Mouse (Mus musculus) heart, embryonic 12.5 days (tissue): ENCODE data around the gene Tm2d1. TPM values are rescaled to one million over a fixed set of nuclear protein-coding genes. Genes with fewer than 3 reads are reported as not detected.
A peak's percentile ranks its signal among the peaks of the same experiment; 100 is the strongest.
"Not testable (repeated sequence)": the region's sequence is repeated elsewhere in the genome, so short reads cannot be mapped to it uniquely, and the experiment has no call there.

Experiments used
- ATAC-seq: fragments of 200-750 bp; cut with Nextera tagmentation; 2 replicates; pipeline ENCODE4 v1.8.0; 2017; ENCODE audit warnings: moderate TSS enrichment, moderate library complexity; ENCODE audit not compliant: insufficient number of reproducible peaks, low FRiP score
- H3K27ac ChIP-seq: fragments of 300-500 bp; sonication (generic); 2 replicates; pipeline ENCODE4 v1.5.1; 2016; ENCODE audit warnings: mild to moderate bottlenecking, moderate library complexity; ENCODE audit not compliant: poor library complexity, severe bottlenecking
- H3K27me3 ChIP-seq: fragments of 300-500 bp; sonication (generic); replicated peaks from 2 replicates; pipeline ENCODE4 v1.6.1; 2016; ENCODE audit warnings: mild to moderate bottlenecking, moderate library complexity
- H3K36me3 ChIP-seq: fragments of 300-500 bp; sonication (generic); 2 replicates; pipeline ENCODE4 v1.6.1; 2016; ENCODE audit warnings: mild to moderate bottlenecking, moderate library complexity
- H3K4me1 ChIP-seq: fragments of 300-500 bp; sonication (generic); replicated peaks from 2 replicates; pipeline ENCODE4 v1.6.1; 2016; ENCODE audit warnings: mild to moderate bottlenecking
- H3K4me2 ChIP-seq: fragments of 300-500 bp; sonication (generic); 2 replicates; pipeline ENCODE4 v1.6.1; 2016; ENCODE audit warnings: mild to moderate bottlenecking, moderate library complexity
- H3K4me3 ChIP-seq: fragments of 300-500 bp; sonication (generic); 2 replicates; pipeline ENCODE4 v1.5.1; 2016; ENCODE audit warnings: mild to moderate bottlenecking
- H3K9ac ChIP-seq: fragments of 300-500 bp; sonication (generic); 2 replicates; pipeline ENCODE4 v1.6.1; 2016; ENCODE audit warnings: mild to moderate bottlenecking, moderate library complexity
- H3K9me3 ChIP-seq: fragments of 300-500 bp; sonication (generic); replicated peaks from 2 replicates; pipeline ENCODE4 v1.6.1; 2016; ENCODE audit warnings: mild to moderate bottlenecking, moderate library complexity
- WGBS: fragments of 180-500 bp; shearing (Covaris S2); methylation state at CpG from one replicate; pipeline ENCODE4 v1.1.7; 2016; 5-methylcytosine and 5-hydroxymethylcytosine counted together
- polyA plus RNA-seq: library from polyadenylated mRNA; unstranded; fragments of >200 nt; fragmentation: Nextera tagmentation; extraction: Ambion mirVana; gene quantifications from 2 replicates; pipeline ENCODE4 v1.2.1, GENCODE M21; 2016

Tm2d1 gene
- 98.5 and 107 TPM in 2 replicates for polyA plus RNA-seq

DNA sequence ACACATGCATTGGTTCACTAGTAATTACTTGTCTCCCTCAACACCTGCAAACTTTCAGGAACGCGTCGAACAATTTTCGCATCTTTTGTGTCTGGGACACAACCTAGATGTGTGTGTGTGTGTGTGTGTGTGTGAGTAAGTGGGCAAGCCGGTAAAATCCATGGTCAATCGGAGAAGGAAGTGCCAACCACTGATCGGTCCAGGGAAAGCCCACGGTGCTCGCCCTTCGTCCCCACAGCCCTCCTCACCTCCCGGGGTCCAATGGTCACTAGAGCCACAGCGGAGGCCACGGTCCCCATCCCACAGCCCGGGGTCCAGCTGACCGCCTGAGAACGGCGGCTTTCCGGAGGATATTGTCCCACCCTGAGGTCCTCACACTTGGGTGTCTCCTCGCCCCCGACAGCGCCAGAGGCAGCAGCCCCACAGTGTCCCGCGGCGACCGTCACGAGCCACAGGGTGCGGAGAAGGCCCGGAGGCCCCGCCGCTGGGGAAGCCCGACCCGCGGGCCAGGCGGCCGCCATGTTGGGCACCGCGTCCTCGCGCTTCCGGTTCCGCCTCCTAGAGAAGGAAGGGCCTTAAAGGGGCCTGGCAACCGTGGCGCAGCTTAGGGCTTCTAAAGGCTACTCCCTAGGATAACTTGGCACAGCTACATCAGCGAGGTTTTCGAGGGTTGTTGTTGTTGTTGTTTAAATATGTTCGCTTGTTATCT lies at the start of gene Tm2d1:
Gene Tm2d1, minus strand, starts transcription at position 591 of the 709 bp plus-strand sequence.
- peak within 1 kb of the TSS; percentile 68 for H3K4me2 ChIP-seq
- peak within 1 kb of the TSS; percentile 91 for H3K4me3 ChIP-seq
- ATAC-seq: peak; percentile 90
- H3K4me1 ChIP-seq: peaks cover 7% of the 10 kb centered on the region
- peak within 1 kb of the TSS; percentile 97 for H3K9ac ChIP-seq
- peaks cover 13% of the 10 kb centered on the region for H3K36me3 ChIP-seq
- peak within 1 kb of the TSS; percentile 81 for H3K27ac ChIP-seq
- no peaks in the 10 kb centered on the region for H3K9me3 ChIP-seq
- no peaks in the 10 kb centered on the region for H3K27me3 ChIP-seq
- under 1% methylated on average over 46 of the region's 46 CpGs for WGBS

DNA sequence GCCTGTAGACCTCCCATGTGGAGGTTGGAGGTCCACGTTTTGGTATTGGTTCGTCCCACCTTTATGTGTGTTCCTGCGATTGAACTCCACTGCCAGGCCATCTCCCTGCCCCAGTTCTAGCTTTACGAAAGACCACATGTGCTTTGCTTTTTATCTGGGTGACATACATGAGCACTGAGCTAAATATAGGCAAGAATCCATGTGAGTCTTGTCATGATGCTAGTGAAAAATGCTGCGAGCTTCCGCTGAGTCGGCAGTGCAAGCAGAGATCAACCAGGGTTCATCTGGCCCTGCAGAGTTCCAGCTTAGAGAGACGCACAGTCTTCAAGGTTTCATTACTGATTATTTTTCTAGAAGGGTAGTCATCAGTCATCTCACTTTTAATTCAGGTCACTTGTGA lies 45.3 kb upstream of the Tm2d1 start:
- H3K4me3 ChIP-seq: no peak overlapping the region
- H3K27me3 ChIP-seq: no peaks in the 10 kb centered on the region
- H3K4me2 ChIP-seq: no peak overlapping the region
- 48% methylated on average over 8 of the region's 8 CpGs for WGBS
- H3K36me3 ChIP-seq: peaks cover 20% of the 10 kb centered on the region; the same call in 1 of the 2 replicates
- H3K9ac ChIP-seq: no peak overlapping the region
- H3K9me3 ChIP-seq: no peaks in the 10 kb centered on the region
- no peak overlapping the region for H3K27ac ChIP-seq
- no peaks in the 10 kb centered on the region; the same call in none of the 2 replicates for H3K4me1 ChIP-seq
- ATAC-seq: no peak

DNA sequence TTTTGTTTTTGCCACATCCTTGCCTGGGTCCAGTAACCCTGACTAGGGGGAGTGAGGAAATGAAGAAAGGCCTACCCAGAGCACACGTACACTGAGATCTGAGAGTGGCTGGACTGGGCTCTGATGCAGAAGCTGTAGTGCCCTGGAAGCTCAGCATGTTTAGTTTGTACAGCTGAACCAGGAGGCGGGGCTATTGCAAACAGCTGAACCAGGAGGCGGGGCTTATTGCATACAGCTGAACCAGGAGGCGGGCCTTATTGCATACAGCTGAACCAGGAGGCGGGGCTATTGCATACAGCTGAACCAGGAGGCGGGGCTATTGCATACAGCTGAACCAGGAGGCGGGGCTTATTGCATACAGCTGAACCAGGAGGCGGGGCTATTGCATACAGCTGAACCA lies 32.0 kb upstream of the Tm2d1 start:
- not testable (repeated sequence) for H3K27ac ChIP-seq, H3K9ac ChIP-seq, ATAC-seq, H3K4me2 ChIP-seq, H3K27me3 ChIP-seq, H3K9me3 ChIP-seq, H3K4me3 ChIP-seq, H3K4me1 ChIP-seq
- H3K36me3 ChIP-seq: peaks cover 39% of the 10 kb centered on the region
- WGBS: 87% methylated on average over 8 of the region's 8 CpGs

DNA sequence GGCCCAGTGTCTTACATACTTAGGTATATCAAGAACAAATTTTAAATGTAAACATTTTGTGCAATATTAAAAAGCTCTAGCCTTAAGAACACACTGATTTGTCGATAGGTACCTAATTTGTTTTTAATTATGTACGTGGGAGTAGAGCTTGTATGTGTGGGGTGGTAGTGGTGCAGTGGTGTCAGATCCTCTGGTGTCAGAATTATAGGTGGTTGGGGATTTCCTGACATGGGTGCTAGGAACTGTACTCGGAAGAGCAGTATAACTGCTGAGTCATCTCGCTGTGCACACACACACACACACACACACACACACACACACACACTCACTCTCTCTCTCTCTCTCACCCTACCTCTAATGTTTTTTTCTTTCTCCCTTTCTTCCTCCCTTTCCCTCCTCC lies 25.3 kb upstream of the Tm2d1 start:
- peaks cover 26% of the 10 kb centered on the region for H3K36me3 ChIP-seq
- no peak overlapping the region for H3K27ac ChIP-seq
- no peaks in the 10 kb centered on the region for H3K27me3 ChIP-seq
- 85% methylated on average over 4 of the region's 4 CpGs for WGBS
- no peak overlapping the region for H3K9ac ChIP-seq
- no peak for ATAC-seq
- H3K4me1 ChIP-seq: peaks cover 7% of the 10 kb centered on the region; the same call in 1 of the 2 replicates
- H3K9me3 ChIP-seq: no peaks in the 10 kb centered on the region
- H3K4me3 ChIP-seq: no peak overlapping the region
- no peak overlapping the region for H3K4me2 ChIP-seq

DNA sequence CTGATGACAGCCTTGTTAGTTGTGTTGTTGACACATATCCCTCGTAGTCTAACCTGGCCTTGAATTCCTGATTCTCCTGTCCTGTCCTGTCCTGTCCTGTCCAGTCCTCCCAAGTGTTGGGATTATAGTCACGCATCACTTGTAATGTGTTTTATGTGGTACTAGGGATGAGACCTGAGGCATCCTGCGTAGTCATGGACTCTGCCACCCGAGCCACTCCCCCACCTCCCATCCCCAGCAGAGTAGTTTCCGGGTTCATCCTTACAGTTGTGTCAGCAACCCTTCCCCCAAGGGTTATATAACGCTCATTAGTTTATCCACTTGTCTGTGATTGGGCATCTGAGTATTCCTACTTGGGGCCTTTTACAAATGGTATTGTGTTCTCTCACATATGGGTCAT lies 21.3 kb upstream of the Tm2d1 start:
- Histone ChIP-seq H3K27ac (no peak overlapping the region), H3K9ac (no peak overlapping the region), H3K9me3 (no peaks in the 10 kb centered on the region), H3K4me2 (no peak overlapping the region), H3K4me3 (no peak overlapping the region), H3K27me3 (no peaks in the 10 kb centered on the region), H3K4me1 (peaks cover 16% of the 10 kb centered on the region), H3K36me3 (peaks cover 5% of the 10 kb centered on the region; the same call in 1 of the 2 replicates)
- WGBS: 82% methylated on average over 6 of the region's 6 CpGs
- ATAC-seq: no peak

DNA sequence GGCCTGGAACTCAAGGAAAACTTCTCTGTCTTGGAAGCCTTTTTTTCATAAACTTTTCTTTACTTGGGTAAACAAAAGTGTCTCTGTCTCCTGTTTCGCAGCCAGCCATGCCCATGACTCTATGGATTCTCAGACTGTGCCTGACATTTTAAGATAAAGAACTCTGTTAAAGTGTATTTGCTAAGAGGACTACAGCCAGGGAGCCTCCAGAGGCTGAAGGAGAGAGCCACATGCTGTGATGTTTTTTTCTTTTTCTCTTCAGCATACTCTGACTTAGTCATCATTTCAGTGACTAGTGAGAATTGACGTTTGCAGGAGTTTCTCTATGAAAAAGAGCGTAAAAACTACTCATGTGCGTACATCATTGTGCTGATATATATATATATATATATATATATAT lies 20.4 kb upstream of the Tm2d1 start:
- Histone ChIP-seq H3K36me3 (peaks cover 5% of the 10 kb centered on the region; the same call in 1 of the 2 replicates), H3K9ac (no peak overlapping the region), H3K9me3 (no peaks in the 10 kb centered on the region), H3K27ac (no peak overlapping the region), H3K4me1 (peaks cover 16% of the 10 kb centered on the region), H3K4me2 (no peak overlapping the region), H3K4me3 (no peak overlapping the region), H3K27me3 (no peaks in the 10 kb centered on the region)
- WGBS: 63% methylated on average over 4 of the region's 4 CpGs
- no peak for ATAC-seq

DNA sequence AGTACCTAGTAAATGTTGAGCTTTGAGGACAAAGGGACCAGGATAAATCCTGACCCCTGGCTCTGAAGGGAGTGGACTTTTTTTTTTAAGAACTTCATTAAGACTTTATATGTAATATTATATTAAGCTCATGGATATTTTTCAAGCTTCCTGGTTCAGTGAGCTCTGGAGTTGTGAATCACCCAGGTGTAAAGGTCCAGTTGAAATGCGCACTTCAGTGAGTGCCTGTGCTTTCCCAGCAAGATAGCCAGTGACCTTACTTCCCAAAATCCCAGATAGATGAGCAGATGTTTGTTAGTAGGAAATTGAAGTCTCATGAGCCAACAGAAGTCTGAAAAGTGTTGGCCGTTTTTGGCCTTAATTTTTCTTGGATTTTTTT lies 18.5 kb upstream of the Tm2d1 start:
- H3K4me1 ChIP-seq: peaks cover 19% of the 10 kb centered on the region
- H3K27me3 ChIP-seq: no peaks in the 10 kb centered on the region
- H3K36me3 ChIP-seq: no peaks in the 10 kb centered on the region
- H3K4me2 ChIP-seq: no peak overlapping the region
- H3K9me3 ChIP-seq: no peaks in the 10 kb centered on the region
- H3K4me3 ChIP-seq: no peak overlapping the region
- 75% methylated on average over 2 of the region's 2 CpGs for WGBS
- ATAC-seq: no peak
- no peak overlapping the region for H3K9ac ChIP-seq
- peak overlapping the region; percentile 64; the same call in 1 of the 2 replicates for H3K27ac ChIP-seq

DNA sequence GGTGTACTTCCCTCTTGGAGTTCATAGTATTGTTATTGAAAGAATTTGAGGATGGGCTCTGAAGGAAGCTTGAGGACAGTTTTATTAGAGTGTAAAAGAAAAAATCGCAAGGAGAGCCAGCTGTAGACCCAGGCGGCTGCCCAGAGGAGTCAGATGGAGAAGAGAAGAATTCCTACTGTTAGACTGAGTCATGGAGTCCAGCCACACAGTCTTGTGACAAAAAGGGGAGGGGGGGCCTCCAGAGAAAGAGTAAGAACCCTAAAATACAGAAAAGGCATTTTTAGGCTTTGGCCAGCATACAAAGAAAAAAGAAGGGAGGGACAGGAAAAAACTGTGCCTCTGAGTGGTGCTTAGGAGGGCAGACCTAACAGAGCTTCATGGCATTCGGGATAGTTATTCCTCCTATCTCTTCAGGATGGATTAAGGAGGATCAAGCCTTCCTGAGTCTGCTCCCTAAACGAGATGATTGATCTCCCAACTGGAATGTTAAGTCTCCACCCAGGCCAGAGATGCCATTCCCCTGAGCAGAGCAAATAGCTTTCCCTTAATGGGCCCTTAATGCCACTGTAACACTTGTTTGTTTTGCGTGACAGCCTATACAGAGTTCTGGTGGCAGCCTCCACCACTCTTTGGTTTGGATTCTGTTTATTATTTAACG lies 17.9 kb upstream of the Tm2d1 start:
- Histone ChIP-seq H3K4me2 (no peak overlapping the region), H3K27me3 (no peaks in the 10 kb centered on the region), H3K4me3 (no peak overlapping the region), H3K4me1 (peaks cover 21% of the 10 kb centered on the region), H3K27ac (peak overlapping the region; percentile 64), H3K36me3 (no peaks in the 10 kb centered on the region), H3K9ac (no peak overlapping the region), H3K9me3 (no peaks in the 10 kb centered on the region)
- ATAC-seq: no peak
- 23% methylated on average over 6 of the region's 6 CpGs for WGBS

DNA sequence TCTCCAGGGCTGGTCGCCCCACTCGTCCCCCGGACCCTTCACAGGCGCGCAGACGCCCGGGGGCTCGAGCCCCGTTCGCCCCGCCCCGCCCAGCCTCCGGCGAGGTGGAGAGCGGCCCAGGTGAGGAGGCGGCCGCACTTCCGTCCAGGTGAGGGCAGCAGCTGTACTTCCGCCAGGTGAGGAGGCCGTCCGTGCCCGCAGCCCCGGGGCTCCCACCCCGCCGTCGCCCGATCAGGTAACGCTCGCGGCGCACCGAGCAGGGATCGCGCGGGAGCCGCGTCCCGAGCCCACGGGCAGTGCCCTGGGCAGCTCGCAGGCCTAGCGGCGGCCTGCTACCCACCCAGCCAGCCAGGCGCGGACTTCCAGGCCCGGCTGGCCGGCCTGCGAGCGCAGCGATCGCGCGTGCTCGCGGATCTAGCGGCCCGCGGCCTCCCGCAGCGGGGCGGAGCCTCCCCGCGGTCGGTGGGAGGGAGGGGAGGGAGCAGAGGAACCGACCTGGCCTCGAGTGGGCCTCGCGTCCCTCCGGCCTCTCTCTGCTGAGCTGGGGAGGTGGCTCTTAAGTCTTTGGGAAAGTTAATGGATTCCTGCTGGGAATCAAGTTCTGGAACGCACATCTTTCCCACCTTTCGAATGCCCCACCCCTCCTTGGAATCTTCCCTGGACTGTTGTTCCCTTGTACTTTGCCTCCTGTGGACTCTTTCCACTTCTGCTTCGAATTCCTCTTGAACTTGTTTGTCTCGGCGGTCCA lies 12.8 kb upstream of the Tm2d1 start, which contains the start of gene Patj:
Gene Patj, plus strand, starts transcription at position 96 of the 748 bp plus-strand sequence.
- WGBS: under 1% methylated on average over 73 of the region's 73 CpGs
- Histone ChIP-seq H3K27ac (peak within 1 kb of the TSS; percentile 5; the same call in 1 of the 2 replicates), H3K27me3 (no peaks in the 10 kb centered on the region), H3K9ac (peak within 1 kb of the TSS; percentile 95), H3K36me3 (no peaks in the 10 kb centered on the region), H3K9me3 (no peaks in the 10 kb centered on the region), H3K4me3 (peak within 1 kb of the TSS; percentile 80), H3K4me1 (peaks cover 7% of the 10 kb centered on the region), H3K4me2 (peak within 1 kb of the TSS; percentile 88)
- ATAC-seq: peak; percentile 77

DNA sequence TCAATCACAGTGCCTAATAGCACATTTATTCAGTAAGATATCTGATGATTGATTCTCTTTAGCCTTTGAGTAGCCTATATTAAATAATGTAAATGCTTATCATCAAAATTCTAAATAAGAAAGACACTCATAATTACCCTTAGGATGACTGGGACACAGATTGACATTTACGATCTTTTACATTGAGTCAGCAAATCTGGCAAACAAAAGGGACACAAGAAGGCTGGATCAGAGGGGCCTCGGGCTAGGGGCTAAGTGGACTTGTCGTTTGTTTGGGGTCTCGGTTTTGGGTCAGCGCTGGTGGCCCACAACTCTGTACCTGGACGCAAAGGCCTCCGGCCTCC lies 12.2 kb upstream of the Tm2d1 start:
- peak overlapping the region; percentile 80 for H3K4me3 ChIP-seq
- H3K27me3 ChIP-seq: no peaks in the 10 kb centered on the region
- peak overlapping the region; percentile 88 for H3K4me2 ChIP-seq
- 0 out of 2 replicates have a peak, but pooled peaks cover 5% of the 10 kb centered on the region for H3K4me1 ChIP-seq
- 6% methylated on average over 7 of the region's 7 CpGs for WGBS
- no peak for ATAC-seq
- peak overlapping the region; percentile 95 for H3K9ac ChIP-seq
- H3K36me3 ChIP-seq: no peaks in the 10 kb centered on the region
- no peaks in the 10 kb centered on the region for H3K9me3 ChIP-seq
- H3K27ac ChIP-seq: peak overlapping the region; percentile 5; the same call in 1 of the 2 replicates

DNA sequence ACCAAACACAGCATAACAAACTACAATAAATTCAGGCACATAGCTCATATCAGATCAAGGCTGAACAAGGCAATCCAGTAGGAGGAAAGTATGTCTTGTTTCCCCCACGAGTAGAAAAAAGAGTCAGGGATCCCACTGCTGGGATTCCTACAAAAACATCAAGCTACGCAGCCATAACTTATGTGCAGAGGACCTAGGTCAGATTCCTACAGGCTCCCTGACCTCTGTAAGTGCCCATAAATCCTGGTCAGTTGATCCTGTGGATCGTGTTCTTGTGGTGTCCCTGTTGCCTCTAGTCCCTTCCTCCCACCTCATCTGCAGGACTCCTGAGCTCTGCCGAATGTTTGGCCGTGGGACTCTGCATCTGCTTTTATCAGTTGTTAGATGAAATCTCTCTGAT lies 1.9 kb upstream of the Tm2d1 start:
- 52% methylated on average over 5 of the region's 5 CpGs for WGBS
- ATAC-seq: no peak
- Histone ChIP-seq H3K9me3 (no peaks in the 10 kb centered on the region), H3K27me3 (no peaks in the 10 kb centered on the region), H3K36me3 (no peaks in the 10 kb centered on the region), H3K9ac (no peak overlapping the region), H3K4me3 (no peak overlapping the region), H3K4me1 (peaks cover 7% of the 10 kb centered on the region), H3K27ac (no peak overlapping the region), H3K4me2 (no peak overlapping the region)
